Mouse (Mus musculus): ENCODE measurements at regions not wholly inside any gene's neighbourhood (a gene's known extent, or its start where the extent isn't known, plus 50 kb on each side); places are given as distances from the start of the nearest gene placed in this dataset.

DNA sequence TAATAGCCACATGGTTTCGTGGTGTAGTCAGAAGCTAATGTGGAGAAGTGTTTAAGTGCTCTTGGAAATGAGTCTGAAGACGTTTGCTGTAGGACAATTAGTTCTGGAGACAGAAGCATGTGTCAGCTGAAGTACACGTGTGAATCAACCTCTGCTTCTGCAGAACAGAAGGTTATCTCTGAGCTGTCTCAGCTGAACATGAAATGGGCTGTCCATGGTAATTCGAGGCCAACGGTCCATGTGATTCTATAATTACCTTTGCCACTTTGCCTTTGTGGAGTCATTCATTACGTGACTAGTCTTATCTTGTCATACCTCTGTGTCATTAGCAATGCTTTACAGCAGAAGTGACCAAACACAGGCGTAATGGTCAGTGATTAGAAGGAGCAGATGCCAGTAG, 295.6 kb upstream of the Veph1 start:
- DNase-seq: no peak

DNA sequence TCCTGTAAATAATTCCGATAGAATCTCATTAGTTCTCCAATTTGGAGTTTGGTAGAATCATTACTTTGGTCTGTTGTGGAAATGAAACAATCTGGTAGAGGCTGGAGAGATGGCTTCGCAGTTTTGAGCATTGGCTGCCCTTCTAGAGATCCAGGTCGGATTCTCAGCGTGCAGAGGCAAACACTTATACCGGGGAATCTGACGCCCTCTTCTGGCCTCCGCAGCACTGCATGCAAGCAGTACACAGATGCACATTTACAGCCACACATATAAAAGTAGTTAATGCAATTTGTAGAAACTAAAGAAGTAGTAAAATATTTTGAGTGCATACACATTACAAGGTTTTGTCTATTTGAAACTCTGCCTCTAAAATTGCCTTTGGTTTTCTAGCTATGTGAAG, 294.1 kb upstream of the Veph1 start:
- no peak for DNase-seq

DNA sequence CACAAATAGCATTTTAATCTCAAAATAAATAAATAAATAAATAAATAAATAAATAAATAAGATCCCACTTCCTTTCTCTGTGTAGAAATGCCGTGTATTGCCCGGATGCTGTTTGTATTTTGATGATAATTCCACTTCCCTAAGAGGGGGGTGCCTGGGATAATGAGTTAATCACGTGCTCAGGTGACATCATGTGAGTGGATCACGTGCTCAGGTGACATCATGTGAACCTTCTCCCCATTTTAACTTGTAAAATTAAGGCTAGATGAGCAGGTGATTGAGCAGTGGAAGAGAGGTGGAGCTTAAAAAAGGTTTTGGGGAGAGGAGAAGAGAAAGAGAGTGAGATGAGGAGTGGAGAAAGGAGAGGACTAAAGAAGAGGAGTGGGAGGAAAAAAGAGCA, 292.8 kb upstream of the Veph1 start:
- no peak for DNase-seq

DNA sequence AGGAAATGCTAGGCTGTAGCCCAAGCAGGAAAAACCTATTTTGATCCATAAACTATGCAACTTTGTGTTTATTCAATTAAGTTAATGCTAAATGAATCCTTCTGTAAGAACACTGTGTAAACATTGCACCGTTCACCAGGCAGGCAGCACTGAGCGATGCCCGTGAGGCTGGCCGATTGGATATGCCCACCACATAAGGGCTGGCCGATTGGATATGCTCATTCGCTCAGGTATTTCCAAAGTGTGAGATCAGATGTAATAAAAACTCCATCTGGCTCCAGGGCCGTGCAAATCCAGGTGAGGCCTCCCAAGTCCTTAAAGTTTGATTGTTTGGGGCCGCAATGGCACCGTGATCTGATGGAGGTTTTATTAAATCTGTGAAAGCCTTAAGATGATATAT, 288.2 kb upstream of the Veph1 start:
- no peak for DNase-seq

DNA sequence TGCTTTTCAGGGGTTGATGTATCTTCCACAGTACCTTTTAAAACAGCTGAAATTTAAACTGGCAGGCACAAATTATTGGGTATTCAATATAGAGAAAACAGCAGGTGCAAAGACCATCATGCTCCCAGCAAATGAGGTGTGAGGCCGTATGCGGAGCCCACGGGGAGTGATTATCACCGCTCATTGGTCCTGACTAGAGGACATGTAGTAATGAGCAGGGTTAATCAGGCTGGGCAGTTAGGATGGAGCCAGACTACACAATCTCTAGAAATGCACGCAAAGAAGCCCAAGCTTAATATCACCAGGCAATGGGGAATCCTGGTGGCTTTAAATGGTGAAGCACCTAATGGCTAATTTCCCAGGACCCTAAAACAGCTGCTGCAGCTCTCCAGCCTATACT, 287.5 kb upstream of the Veph1 start:
- no peak for DNase-seq

DNA sequence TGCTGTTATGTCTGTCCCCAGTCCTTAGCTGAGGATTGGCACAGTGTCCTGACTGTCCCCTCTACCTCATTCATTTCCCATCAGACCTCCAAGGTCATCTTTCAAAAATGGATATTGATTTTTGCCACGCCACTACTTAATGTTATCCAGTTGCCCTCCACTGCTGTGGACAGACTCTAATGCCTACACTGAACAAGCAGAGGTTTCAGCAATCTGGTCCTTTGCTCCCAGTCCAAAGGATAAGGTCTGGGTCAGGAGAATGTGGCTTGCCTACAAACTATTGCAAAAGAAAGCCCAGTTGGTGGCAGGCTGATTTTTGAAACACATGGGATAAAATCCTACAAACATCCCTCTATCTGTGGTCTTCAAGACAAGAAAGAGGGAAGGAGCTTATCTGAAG, 280.0 kb upstream of the Veph1 start:
- no peak for DNase-seq

DNA sequence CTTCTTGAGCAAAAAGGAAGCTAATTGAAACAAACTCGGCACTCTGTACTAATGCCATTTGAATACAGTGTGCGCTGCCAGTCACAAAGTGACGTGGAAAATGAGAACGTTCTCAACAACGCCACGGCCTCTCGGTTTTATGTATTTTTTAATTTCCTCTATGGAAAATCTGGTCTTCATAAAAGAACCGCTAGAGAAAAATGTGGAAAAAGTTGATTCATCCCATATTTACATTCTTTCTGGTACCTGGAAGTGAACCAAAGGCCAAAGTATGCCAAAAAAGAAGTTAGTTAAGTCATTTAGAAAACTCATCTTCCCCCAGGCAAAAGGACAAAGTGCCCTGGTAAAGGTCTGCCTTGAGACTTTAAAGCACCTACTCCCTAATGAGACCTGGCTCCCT, 277.7 kb upstream of the Veph1 start:
- no peak for DNase-seq

DNA sequence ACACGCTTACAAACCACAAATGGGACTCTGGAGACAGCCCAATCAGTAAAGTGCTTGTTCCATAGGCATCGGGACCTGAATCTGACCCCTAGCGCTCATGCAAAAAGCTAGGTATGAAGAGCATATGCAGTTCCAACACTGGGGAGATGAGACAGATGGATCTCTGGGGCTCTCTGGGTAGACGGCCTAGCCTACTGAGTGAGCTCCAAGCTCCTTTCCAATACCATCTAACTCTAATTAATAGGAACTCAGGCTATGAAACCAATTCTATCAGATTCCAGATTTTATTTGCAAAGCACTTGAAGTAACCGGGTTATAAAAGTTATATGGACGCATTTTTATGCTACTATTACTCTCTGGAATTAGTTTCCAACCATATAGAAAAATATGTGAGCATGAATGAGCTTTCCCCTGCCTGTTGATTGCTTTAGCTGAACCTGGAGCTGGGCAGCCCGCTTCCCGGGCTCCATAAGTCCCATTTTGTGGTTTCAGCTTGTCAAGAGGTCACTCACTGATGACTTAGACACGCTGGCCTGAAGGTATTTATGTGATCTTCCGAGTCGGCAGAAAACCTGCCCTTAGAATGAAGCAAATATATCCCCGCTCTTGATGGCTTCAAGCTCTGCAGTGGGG, 276.4 kb upstream of the Veph1 start:
- no peak for DNase-seq

DNA sequence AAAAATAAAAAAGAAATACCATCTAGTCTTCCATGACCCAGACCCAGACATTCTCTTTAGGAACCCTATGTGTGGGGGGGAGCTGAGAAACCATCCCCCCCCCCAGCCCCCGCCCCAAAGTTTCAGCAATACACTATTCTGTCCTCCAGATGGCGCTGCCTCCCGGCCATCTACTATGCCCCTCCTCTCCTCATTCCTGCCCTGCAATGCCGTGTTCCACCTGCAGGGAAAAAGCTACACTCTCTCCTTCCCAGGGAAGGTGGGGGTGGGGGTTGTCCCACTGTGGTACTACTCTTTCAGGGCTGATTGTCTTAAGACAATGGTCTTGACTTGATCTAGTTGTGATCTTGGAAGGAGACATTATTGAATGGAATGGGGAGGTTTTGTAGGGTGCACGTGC, 273.7 kb upstream of the Veph1 start:
- DNase-seq: peak; percentile 8

DNA sequence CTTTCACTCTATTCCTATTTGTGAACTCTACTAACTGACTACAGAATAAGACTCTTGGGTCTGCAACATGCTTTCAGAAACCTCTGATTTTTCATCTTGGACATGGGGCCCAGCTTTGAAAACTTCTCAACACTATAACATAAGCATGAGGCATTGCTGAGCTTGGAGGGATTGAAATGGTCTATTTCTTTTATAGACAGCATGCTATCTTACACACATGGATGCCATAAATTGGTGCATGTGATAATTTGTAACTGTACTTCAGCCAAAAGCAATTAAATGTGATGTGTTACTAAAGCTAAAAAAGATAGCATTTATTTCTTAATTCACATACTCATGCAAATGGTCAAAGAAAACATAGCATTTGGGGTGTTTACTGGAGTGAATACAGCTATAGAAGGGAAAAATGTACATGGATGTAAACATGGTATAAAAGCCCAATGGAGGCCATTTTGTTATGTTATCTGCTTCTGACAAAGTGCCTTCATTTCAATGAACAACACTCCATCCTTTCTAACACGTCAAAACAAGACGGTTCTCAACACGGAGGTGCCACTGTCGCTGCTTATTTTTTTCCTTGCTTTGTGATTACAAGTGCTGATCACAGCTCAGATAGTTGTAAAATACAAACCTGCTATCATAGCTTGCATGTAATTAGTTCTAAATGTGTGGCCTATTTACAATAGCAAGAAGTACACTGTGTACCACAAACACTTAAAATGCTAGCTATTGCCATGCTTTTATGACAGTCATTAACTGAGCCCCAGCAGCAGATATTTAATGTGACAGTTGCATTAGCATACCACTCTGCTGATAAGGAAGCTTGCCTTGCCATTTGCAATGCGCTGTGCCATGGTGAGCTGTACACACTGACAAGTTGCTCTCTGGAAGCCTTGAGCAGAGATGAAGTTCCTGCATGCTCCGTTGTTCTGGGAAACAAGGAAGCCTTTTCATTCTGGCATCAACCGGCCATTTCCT, 267.9 kb upstream of the Veph1 start:
- no peak for DNase-seq

DNA sequence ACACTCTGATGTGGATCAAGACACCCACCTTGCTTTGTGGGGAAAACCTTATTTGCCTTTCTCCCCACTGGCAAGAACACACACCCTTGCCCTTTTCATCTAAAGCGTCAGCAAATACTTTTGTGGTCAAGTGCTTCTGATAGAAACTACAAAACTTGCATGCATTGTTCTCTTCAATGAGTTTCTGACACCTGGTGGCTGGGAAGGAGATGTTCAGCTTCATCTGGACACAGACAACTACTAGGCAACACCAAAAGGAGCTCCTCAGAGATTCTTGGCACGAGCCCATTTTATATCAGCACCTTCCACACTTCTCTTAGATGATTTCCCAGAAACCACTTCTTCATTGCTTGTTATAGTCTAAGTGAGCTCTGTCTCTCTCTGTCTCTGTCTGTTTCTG, 266.7 kb upstream of the Veph1 start:
- no peak for DNase-seq

DNA sequence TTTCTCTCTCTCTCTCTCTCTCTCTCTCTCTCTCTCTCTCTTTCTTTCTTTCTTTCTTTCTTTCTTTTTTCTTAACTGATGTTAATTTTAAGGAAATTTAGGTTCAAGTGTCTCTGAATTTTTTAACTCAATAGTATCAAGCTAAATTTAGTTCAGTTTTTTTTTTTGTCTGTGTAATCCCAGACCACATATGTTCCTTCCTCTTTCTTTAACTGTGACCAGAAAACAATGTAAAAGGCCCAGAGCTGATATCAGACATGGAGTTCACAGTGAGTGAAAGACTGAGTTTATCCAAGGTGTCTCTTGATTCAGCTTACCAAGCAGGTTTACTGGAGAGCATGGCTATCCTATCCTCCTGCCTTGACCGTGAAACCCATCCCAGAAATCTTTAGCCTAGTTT, 258.9 kb upstream of the Veph1 start:
- DNase-seq: no peak

DNA sequence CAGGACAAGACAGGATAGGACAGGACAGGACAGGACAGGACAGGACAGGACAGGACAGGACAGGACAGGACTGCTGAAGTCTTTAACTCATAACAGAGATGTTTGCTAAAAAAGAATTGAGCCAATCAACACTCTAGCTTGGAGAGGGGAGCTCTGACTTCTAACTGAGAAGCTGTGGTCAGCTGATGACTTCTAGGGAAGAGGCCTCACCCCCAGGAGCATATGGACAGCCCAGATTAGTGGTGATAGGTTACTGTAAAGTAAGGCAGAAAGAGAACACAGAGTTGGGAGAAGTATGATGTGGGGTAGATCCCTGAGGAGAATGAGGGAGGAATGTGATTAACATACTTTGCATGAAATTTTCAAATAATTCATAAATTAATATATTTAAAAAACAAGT, 254.3 kb upstream of the Veph1 start:
- no peak for DNase-seq

DNA sequence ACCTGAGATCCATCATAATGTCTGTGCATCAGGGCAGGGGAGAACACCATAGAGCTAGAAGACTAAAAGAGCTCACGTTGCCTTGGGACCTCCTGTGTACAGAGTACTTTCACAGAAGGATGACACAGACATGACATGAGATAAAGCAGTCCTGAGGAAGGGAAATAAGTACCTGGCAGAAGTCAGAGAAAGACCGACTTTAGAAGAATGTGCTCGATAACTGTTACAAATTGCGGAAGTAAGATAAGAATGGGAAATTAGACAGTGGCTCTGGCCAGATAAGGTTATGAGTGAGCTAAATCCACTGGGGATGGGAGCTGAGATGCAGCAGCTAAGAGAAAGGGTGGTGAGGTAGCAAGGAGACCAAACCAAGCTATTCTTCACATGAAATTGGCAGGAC, 249.9 kb upstream of the Veph1 start:
- DNase-seq: no peak

DNA sequence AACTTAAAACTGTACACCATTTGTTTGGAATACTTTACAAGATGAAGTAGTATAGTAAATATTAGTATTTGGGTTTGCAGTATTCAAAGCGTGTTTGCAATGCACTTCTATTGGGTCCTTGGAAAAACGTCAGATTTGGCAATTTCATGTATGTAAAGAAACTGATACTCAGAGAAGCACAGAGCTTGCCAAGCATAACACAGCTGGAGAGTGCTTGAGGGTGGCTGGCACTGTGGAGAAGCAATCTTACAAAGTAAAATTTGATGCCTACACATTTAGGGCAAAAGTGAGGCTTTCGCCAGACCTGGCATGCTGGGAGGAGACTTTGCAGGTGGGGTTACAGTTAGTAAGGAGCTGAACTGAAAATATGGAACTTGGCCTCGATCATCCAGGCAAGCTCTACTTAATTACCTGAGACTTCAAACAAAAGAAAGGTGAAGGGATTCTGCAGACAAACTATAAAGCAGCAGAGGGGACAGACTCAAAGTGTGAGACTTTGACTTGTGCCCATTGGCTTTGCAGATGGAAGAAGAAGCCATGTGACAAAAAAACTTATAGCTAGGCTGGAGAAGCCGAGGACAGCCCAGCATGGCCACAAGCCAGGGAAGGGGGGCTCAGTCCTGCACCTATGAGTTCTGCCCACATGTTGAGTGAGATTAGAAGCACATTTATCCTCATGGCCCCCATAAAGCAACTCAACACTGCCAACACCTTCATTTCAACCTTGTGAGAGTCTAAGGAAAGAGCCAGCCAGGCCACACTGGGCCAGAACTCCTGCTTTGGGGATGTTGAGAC, 247.7 kb upstream of the Veph1 start:
- DNase-seq: no peak

DNA sequence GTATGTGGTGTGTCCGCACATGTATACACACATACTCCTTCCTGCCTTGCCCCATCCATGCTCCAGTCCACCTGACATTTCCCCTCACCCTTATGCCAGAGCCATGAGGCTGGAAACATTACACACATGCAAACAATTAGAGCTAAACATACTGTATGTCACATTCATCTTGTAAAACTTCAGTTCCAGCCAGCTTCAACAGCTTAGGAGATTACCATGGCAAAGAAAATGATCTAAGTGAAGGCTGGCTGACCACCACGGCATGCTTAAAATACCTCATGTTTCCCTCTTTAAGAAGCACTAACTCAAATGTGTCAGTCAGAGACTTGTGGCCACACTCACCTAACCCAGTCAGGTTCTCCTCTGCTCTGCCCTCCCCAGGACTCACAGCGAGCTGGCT, 246.2 kb upstream of the Veph1 start:
- DNase-seq: no peak

DNA sequence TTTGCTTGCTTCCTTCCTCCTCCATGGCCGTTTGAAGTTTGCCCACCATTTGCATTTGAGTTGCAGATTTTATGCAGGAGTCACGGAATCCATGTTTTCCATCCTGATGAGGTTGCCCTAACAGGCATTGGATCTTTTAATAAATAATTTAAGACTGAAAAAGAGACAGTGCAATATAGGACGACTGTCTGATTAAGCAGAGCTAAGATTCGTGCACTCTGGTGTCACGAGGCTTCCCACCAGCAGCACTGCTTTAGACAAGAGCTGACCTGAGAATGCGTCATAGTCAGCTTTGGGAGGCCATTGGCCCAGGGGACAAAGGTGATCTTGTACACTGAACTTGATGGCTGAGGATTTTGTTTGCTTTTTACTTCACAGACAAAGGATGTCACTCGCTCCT, 241.3 kb upstream of the Veph1 start:
- no peak for DNase-seq

DNA sequence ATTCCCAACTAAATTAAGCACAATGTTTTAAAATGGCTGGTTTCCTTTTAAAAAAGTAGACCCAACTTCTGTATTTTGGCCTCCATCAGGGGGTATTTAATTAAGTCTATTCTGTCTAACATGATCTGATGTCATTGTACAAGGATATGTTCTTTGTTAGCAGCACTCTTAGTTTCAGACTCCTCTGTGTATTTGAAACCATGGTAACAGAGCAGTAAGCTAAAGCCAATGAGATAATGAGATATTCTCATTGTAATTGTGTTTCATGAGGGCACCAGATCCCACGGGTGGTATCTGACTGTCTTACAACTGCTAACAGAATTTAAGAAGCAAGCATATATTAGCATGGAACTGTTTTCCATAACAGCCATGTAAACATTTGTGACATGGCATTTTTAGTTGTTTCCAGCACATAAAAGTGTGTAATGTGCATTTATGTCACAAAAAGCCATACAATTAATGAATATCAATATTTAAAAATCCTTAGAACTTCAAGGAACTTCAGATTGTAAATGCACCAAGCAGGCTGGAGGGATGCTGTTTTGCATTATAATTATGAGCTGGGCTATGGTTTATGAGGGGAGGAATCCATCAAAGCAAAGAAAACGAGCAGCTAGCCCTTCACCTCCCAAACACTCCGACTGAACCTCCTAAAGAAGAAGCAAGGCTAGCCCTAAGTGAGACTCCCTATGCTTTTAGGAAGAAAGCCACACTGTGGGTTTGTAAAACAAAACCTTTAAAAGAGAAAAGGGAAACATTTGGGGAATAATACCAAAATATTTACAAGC, 240.7 kb upstream of the Veph1 start:
- DNase-seq: no peak

DNA sequence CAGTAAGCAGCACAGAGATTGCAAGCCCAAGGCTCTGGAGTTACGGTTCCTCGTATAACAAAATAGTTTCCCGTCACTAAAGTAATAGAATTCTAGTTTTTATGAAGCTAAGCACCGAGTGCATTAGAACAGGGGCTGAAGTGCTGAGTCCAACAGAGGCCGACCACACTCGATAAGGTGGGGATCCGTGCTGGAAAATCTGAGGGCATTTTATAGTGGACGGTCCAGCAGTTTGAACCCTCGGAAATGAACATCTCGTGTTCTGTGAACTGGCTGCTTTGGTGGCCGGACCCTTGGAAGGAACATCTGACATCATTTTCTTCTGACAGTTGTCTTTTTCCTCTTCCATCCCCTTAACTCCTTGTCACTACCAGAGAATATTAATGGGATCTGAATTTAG, 240.0 kb upstream of the Veph1 start:
- DNase-seq: no peak

DNA sequence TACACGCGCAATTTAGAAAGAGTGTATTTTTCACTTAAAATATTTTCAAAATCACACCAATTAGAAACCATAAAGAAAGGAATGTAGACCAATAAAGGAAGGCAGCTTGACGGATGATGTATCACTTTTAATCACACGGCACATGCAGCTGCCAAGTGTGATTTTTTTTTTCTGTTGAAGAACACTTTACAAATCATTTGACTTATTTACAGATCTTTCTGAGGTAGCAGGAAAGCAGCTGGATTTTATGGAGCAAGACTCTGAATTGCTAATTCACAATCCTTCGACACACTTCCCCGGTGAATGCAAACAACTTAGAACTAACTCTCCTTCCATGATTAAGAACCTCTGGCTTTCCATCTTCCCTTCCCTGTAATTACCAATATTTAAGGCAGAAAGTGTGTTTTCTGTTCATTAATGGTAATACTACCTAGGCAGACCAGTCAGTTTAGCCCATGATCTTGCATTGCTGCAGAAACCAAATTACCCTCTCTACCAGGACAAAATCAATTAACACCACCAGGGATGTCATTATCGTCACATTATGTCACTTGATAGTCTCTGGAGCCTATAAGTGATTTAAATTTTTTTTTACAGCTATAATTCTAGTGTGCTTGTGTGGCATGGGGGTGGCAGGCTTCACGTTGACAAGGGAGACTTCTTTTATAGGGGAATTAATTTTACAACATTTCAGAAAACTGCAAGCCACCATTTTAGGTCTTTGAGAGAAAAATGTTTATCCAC, 239.3 kb upstream of the Veph1 start:
- DNase-seq: no peak

DNA sequence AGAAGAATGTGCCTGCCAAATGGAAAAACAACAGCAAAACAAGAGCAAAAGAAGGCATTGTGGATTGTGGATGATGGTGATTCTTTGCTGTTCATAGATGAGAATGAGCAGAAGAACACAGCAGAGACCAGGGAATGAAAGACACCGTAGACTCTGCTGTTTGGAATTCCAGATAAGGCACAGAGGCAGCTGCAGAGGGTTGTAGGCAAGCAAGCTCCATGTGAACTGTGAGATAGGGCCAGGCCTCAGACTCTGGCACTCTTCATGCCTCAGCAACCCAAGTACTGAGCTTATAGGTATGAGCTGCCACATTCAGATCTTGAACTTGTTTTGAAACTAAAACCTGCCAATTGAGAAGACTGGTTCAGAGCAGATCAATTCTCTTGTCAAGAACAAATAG, 223.3 kb upstream of the Veph1 start:
- no peak for DNase-seq

DNA sequence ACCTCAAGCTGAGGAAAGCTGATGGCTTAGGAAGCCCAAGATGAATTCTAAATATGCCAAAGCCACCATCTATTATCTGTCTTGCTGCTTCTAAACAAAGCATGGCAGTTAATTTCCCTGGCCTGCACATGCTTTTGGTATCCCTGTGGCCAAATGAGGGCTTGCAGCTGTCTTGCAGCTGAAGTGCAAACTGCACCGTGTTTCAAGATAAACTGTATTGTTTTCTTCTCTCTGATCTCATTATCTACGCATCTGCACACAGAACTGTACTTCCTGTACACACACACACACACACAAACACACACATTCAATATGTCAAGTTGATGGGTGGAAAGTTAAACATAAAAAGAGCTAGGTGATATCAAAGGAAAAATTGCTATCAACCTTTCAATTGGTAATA, 221.7 kb upstream of the Veph1 start:
- DNase-seq: no peak

All from gastrocnemius, postnatal 10 days (tissue).